Mouse (Mus musculus) C2C12 (cell line): Measurements from ENCODE around the gene Prex1. TPM values are rescaled to one million over a fixed set of nuclear protein-coding genes. Genes with fewer than 3 reads are reported as not detected.

ENCODE experiments used
- H3K27me3 ChIP-seq: one replicate; pipeline ENCODE4 v1.6.1; 2011; ENCODE audit not compliant: control insufficient read depth, insufficient read depth, insufficient read length
- H3K36me3 ChIP-seq: one replicate; pipeline ENCODE4 v1.6.1; 2011; ENCODE audit not compliant: control insufficient read depth, insufficient read depth
- H3K4me3 ChIP-seq: one replicate; pipeline ENCODE4 v1.5.1; 2011; ENCODE audit warnings: mild to moderate bottlenecking, control low read depth; ENCODE audit not compliant: poor library complexity, insufficient read depth, severe bottlenecking
- H3K79me2 ChIP-seq: one replicate; pipeline ENCODE4 v1.6.1; 2011; ENCODE audit not compliant: control insufficient read depth, insufficient read depth
- H3K79me3 ChIP-seq: one replicate; pipeline ENCODE4 v1.6.1; 2011; ENCODE audit warnings: low read depth, control low read depth
- H3ac ChIP-seq: one replicate; pipeline ENCODE3; 2011; ENCODE audit warnings: low read depth; ENCODE audit not compliant: control insufficient read depth, insufficient read length
- CEBPB ChIP-seq: IDR thresholded peaks from one replicate; pipeline ENCODE4 v1.6.1; 2011; ENCODE audit warnings: low read depth, mild to moderate bottlenecking, control low read depth, moderate library complexity
- CTCF ChIP-seq: IDR thresholded peaks from one replicate; pipeline ENCODE4 v1.5.1; 2011; ENCODE audit not compliant: control insufficient read depth, insufficient read depth, insufficient read length
- FOSL1 ChIP-seq: IDR thresholded peaks from one replicate; pipeline ENCODE4 v1.8.0; 2011; ENCODE audit warnings: mild to moderate bottlenecking, low read length; ENCODE audit not compliant: poor library complexity, insufficient read depth, severe bottlenecking
- MAX ChIP-seq: IDR thresholded peaks from one replicate; pipeline ENCODE4 v1.6.1; 2011; ENCODE audit warnings: mild to moderate bottlenecking, control low read depth
- MYOD1 ChIP-seq: IDR thresholded peaks from one replicate; pipeline ENCODE4 v1.6.1; 2011; ENCODE audit warnings: low read depth; ENCODE audit not compliant: control insufficient read depth, insufficient read length
- MYOG ChIP-seq: IDR thresholded peaks from one replicate; pipeline ENCODE4 v1.6.1; 2011; ENCODE audit not compliant: control insufficient read depth, insufficient read length; ENCODE audit errors: extremely low read depth
- USF1 ChIP-seq: IDR thresholded peaks from one replicate; pipeline ENCODE4 v1.6.1; 2011; ENCODE audit warnings: low read depth, mild to moderate bottlenecking, control low read depth, moderate library complexity
- polyA plus RNA-seq: library from polyadenylated mRNA; unstranded; fragments of >200 nt; fragmentation: generic; extraction: Trizol; gene quantifications from one replicate; pipeline ENCODE4 v1.2.1, GENCODE M21; 2012; ENCODE audit warnings: missing spikeins

Gene Prex1
- polyA plus RNA-seq, 1 experiment: 0.16 TPM

- TF ChIP-seq MYOD1 (no peak), CTCF (no peak), USF1 (no peak), MYOG (no peak), FOSL1 (no peak), CEBPB (no peak), MAX (no peak)
- Histone ChIP-seq H3K79me2 (no peaks in the 10 kb centered on the region), H3K79me3 (no peaks in the 10 kb centered on the region), H3ac (no peak overlapping the region), H3K4me3 (no peak overlapping the region), H3K27me3 (peaks cover 11% of the 10 kb centered on the region), H3K36me3 (no peaks in the 10 kb centered on the region)
Measured at GRCm38 (mm10) chr2:166615338-166616075, 98.1 kb downstream of the Prex1 start.

GRCm38 (mm10) chr2:166610271-166610670 lies 103.4 kb downstream of the Prex1 start:
- Histone ChIP-seq H3ac (no peak overlapping the region), H3K27me3 (no peaks in the 10 kb centered on the region), H3K36me3 (no peaks in the 10 kb centered on the region), H3K4me3 (no peak overlapping the region), H3K79me3 (no peaks in the 10 kb centered on the region), H3K79me2 (no peaks in the 10 kb centered on the region)
- TF ChIP-seq FOSL1: no peak

DNA sequence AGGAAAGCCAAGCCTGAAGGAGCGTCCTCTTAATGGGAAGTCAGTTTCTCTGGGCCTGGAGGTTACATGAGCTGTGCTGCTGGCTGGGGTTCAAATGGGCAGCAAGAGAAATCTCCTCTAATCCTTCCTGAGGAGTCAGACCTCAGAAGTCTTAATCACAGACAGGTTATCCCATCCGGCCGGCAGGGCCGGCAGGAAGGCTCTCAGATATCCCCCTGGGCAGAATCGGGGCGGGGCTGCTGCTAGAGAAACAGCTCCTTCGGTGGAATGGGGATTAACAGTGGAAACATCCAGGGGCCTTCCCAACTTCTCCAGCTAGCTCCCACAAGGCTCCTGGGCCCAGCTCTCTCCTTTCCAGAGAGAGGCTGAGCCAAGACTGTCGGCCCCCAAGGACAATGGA lies 105.1 kb downstream of the Prex1 start:
- Histone ChIP-seq H3K36me3 (no peaks in the 10 kb centered on the region), H3K79me2 (no peaks in the 10 kb centered on the region), H3K4me3 (no peak overlapping the region), H3ac (no peak overlapping the region), H3K79me3 (no peaks in the 10 kb centered on the region), H3K27me3 (no peaks in the 10 kb centered on the region)
- TF ChIP-seq USF1 (no peak), FOSL1 (no peak)

DNA sequence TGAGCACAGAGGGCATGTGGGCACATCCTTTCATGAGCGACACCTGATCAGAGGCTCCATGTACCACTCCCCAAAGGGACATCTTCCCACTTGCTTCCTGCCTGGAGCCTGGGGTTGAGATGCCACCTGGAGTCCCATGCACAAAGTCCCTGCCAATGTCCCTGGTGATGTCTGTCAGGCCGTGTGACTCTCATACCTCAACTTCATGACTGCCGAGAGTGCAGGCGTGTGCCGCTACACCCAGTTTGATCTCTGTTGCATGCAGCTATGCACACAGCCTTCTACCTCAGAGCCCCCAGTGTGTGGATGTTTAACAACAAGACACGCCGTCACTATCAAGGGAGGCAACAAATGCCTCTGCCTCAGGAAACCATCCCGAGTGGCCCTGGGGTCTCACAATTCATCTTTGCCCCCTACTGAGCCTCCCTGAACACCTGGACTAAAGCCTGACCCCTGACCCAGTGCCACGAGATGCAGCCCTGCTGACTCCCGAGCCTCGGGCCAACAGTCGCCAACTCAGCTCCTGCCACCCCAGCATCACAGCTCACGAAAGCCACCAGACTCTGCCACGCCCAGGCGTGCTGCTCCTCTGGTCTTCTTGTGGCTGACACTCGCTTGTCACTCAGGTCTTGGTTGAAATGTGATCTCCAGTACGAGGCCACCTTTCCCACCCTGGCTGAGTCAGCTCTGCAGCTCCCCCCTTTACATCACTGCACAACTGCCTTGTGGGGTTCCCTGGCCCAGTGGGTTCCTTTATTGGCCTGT lies 107.0 kb downstream of the Prex1 start:
- TF ChIP-seq CEBPB (no peak), USF1 (no peak), FOSL1 (no peak), MYOG (no peak), MAX (no peak), MYOD1 (no peak), CTCF (no peak)
- no peak overlapping the region for H3ac ChIP-seq

DNA sequence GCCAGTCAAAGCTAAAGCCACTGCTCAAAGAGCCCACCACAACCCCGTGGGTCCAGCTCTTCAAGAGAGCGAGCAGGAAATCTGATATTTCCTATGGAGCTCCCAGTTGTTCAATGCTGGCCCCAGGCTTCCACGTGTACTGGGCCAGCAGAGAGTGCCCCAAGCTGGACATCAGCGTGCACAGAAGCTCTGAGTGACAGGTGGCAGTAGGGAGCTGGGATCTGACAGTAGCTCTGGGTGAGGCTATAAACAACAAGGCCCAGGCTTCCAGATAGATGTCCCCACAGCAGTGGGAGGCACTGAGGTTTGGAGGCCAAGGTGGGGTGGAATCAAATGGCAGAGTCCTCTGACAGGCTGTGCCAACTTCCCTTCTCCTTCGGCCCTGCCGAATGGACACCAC lies 107.6 kb downstream of the Prex1 start:
- Histone ChIP-seq H3ac (no peak overlapping the region), H3K27me3 (no peaks in the 10 kb centered on the region), H3K4me3 (no peak overlapping the region), H3K79me3 (no peaks in the 10 kb centered on the region), H3K79me2 (no peaks in the 10 kb centered on the region), H3K36me3 (no peaks in the 10 kb centered on the region)
- no peak for TF ChIP-seq MAX
- TF ChIP-seq MYOG: no peak
- TF ChIP-seq MYOD1: no peak
- no peak for TF ChIP-seq USF1
- TF ChIP-seq CTCF: no peak
- no peak for TF ChIP-seq FOSL1
- TF ChIP-seq CEBPB: no peak

More for the DNA sequence above, 107.0 kb downstream of the Prex1 start:
- Histone ChIP-seq H3K4me3 (no peak overlapping the region), H3K79me2 (no peaks in the 10 kb centered on the region), H3K79me3 (no peaks in the 10 kb centered on the region), H3K36me3 (no peaks in the 10 kb centered on the region), H3K27me3 (no peaks in the 10 kb centered on the region)

DNA sequence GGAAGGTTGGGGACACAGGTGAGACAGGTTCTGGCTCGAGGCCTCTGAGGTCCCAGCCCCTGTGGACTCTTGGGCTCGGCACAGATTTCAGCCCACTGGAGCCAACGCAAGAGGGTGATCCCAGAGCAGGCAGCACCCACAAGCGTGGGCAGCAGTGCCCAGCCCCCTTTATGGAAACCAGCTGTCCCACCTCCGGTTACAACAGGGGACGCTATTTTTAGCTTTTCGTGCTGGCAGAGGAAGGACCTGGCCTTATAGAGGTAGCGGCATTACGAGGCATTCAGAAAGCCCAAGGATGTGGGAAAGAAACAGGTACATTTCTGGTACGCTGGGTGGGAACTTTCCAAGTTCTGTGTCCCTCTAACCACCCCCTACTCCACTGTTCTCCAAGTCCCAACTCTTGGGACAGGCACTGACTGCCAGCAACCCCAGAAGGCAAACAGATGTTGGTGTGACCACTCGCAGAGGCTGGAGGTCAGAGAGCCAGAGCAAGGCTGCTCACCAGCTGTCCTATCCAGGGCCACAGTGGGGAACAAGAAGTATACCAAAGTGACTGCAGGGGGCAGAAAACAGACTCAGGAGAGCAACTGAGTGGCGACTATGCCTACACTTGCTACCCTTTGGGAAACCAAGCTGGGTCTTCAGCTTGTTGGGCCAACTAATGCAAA lies 108.3 kb downstream of the Prex1 start:
- Histone ChIP-seq H3K4me3 (no peak overlapping the region), H3K36me3 (no peaks in the 10 kb centered on the region), H3K79me3 (no peaks in the 10 kb centered on the region), H3K79me2 (no peaks in the 10 kb centered on the region), H3ac (no peak overlapping the region), H3K27me3 (no peaks in the 10 kb centered on the region)
- TF ChIP-seq MYOG (no peak), USF1 (no peak), FOSL1 (no peak), MYOD1 (no peak), CEBPB (no peak), CTCF (no peak), MAX (no peak)
